ENCODE assay signal across 20 mouse cellular contexts in genomic region chr16:17795643-17796042, GRCm38 (mm10). TPM values are rescaled to one million over a fixed set of nuclear protein-coding genes. Genes with fewer than 3 reads are reported as not detected.
DNase-seq lines count a peak whose midpoint lies in the region; ATAC-seq and TF ChIP-seq lines count a peak whose summit lies in the region.
"Had no signal": no experiment of that assay in that cellular context is flagged by ENCODE, and none has a peak within 500 bp of the region (broad histone marks: within the 10 kb centered on the region; RNA-seq: fewer than 3 reads in every experiment).

No protein-coding gene starts in this region.

- H3K9me3 ChIP-seq in intestine, postnatal 0 days (ENCODE audit: control insufficient read depth), result no peaks in the 10 kb centered on the region
- no peaks in the 10 kb centered on the region for H3K9me3 ChIP-seq in intestine, embryonic 15.5 days
- no peaks in the 10 kb centered on the region for H3K9me3 ChIP-seq in embryonic facial prominence, embryonic 15.5 days (replicated peaks)
- H3K9me3 ChIP-seq in lung, embryonic 14.5 days (ENCODE audit: low read depth, low read length), result no peaks in the 10 kb centered on the region
- H3K9me3 ChIP-seq in stomach, postnatal 0 days (ENCODE audit: control insufficient read depth, low read length), result no peaks in the 10 kb centered on the region
- H3K9me3 ChIP-seq: forebrain, embryonic 12.5 days; neural tube, embryonic 15.5 days had no signal

- no peak overlapping the region for H3K9ac ChIP-seq in intestine, postnatal 0 days (ENCODE audit: low read depth, low read length)
- no peak overlapping the region for H3K9ac ChIP-seq in intestine, embryonic 15.5 days
- no peak overlapping the region for H3K9ac ChIP-seq in embryonic facial prominence, embryonic 15.5 days
- H3K9ac ChIP-seq in lung, embryonic 14.5 days, result no peak overlapping the region; the same call in 1 of the 2 replicates
- H3K9ac ChIP-seq in stomach, postnatal 0 days (ENCODE audit: low read length), result no peak overlapping the region; the same call in 1 of the 2 replicates
- H3K9ac ChIP-seq: forebrain, embryonic 12.5 days; neural tube, embryonic 15.5 days had no signal

- H3K4me3 ChIP-seq in intestine, postnatal 0 days (ENCODE audit: low read depth, low read length), result no peak overlapping the region
- H3K4me3 ChIP-seq in intestine, embryonic 15.5 days (replicated peaks), result no peak overlapping the region
- H3K4me3 ChIP-seq in embryonic facial prominence, embryonic 15.5 days (replicated peaks), result no peak overlapping the region
- H3K4me3 ChIP-seq in lung, embryonic 14.5 days (ENCODE audit: low read depth, low read length), result no peak overlapping the region
- no peak overlapping the region for H3K4me3 ChIP-seq in stomach, postnatal 0 days (ENCODE audit: low read depth, low read length)
- no peak overlapping the region for H3K4me3 ChIP-seq in thymus, adult 2 months (ENCODE audit: control insufficient read depth, insufficient read depth, low read length)
- H3K4me3 ChIP-seq: forebrain, embryonic 12.5 days; neural tube, embryonic 15.5 days had no signal

- no peak for ATAC-seq in intestine, postnatal 0 days
- no peak for ATAC-seq in intestine, embryonic 15.5 days
- no peak for ATAC-seq in embryonic facial prominence, embryonic 15.5 days (ENCODE audit: insufficient number of reproducible peaks, low FRiP score, low TSS enrichment, low read depth)
- ATAC-seq in lung, embryonic 14.5 days (ENCODE audit: insufficient read depth), result no peak
- ATAC-seq in stomach, postnatal 0 days (ENCODE audit: low FRiP score, low TSS enrichment), result peak; percentile 70
- ATAC-seq: inflammation-experienced regulatory T-cells, adult 6 months had no signal

- peaks cover 21% of the 10 kb centered on the region for H3K36me3 ChIP-seq in intestine, postnatal 0 days (ENCODE audit: control insufficient read depth, insufficient read depth)
- no peaks in the 10 kb centered on the region for H3K36me3 ChIP-seq in intestine, embryonic 15.5 days
- peaks cover 28% of the 10 kb centered on the region for H3K36me3 ChIP-seq in embryonic facial prominence, embryonic 15.5 days
- H3K36me3 ChIP-seq in lung, embryonic 14.5 days (ENCODE audit: insufficient read depth), result peaks cover 38% of the 10 kb centered on the region
- no peaks in the 10 kb centered on the region; the same call in 1 of the 2 replicates for H3K36me3 ChIP-seq in stomach, postnatal 0 days (ENCODE audit: control insufficient read depth, insufficient read depth, low read length)
- H3K36me3 ChIP-seq in thymus, adult 2 months (ENCODE audit: control insufficient read depth, insufficient read depth, low read length), result peaks cover 10% of the 10 kb centered on the region
- H3K36me3 ChIP-seq: G1E had no signal

- DNase-seq in lung, embryonic 14.5 days, result no peak
- peak; percentile 71 for DNase-seq in stomach, postnatal 0 days (ENCODE audit: low spot score)
- no peak for DNase-seq in thymus, adult 2 months
- DNase-seq in left cerebral cortex, adult 9 months (ENCODE audit: low spot score in 2 of 2), result no peak
- DNase-seq: adrenal gland, adult 8-10 months; cerebellum, adult 9-11 months had no signal

- peaks cover 34% of the 10 kb centered on the region for H3K27me3 ChIP-seq in intestine, postnatal 0 days (replicated peaks; ENCODE audit: control insufficient read depth, insufficient read depth, low read length)
- H3K27me3 ChIP-seq in intestine, embryonic 15.5 days (replicated peaks), result peaks cover 15% of the 10 kb centered on the region
- no peaks in the 10 kb centered on the region for H3K27me3 ChIP-seq in embryonic facial prominence, embryonic 15.5 days
- H3K27me3 ChIP-seq in lung, embryonic 14.5 days (ENCODE audit: insufficient read depth, low read length), result 0 out of 2 replicates have a peak, but pooled peaks cover 5% of the 10 kb centered on the region
- peaks cover 3% of the 10 kb centered on the region; the same call in 1 of the 2 replicates for H3K27me3 ChIP-seq in stomach, postnatal 0 days (ENCODE audit: control insufficient read depth, insufficient read depth, low read length)
- H3K27me3 ChIP-seq in thymus, adult 2 months (ENCODE audit: control insufficient read depth, insufficient read depth, low read length), result peaks cover 35% of the 10 kb centered on the region

- WGBS in intestine, postnatal 0 days, result 78% methylated on average over 5 of the region's 5 CpGs
- WGBS in intestine, embryonic 15.5 days, result 73% methylated on average over 5 of the region's 5 CpGs
- WGBS in embryonic facial prominence, embryonic 15.5 days, result 66% methylated on average over 5 of the region's 5 CpGs
- 57% methylated on average over 5 of the region's 5 CpGs for WGBS in lung, embryonic 14.5 days
- 67% methylated on average over 5 of the region's 5 CpGs for WGBS in stomach, postnatal 0 days
- 97% methylated on average over 5 of the region's 5 CpGs for WGBS in thymus, adult 2 months

- no peak for TF ChIP-seq POLR2A in thymus, adult 2 months (IDR thresholded peaks at IDR 0.05; ENCODE audit: control insufficient read depth, extremely low read depth, insufficient read depth, low read length, poor library complexity)

- H3K4me1 ChIP-seq in intestine, postnatal 0 days (replicated peaks; ENCODE audit: control insufficient read depth, insufficient read depth, low read length), result no peaks in the 10 kb centered on the region
- H3K4me1 ChIP-seq in intestine, embryonic 15.5 days (replicated peaks), result peaks cover 23% of the 10 kb centered on the region; the same call in 1 of the 2 replicates
- peaks cover 37% of the 10 kb centered on the region for H3K4me1 ChIP-seq in embryonic facial prominence, embryonic 15.5 days
- peaks cover 12% of the 10 kb centered on the region; the same call in 1 of the 2 replicates for H3K4me1 ChIP-seq in lung, embryonic 14.5 days (ENCODE audit: insufficient read depth)
- peaks cover 2% of the 10 kb centered on the region; the same call in 1 of the 2 replicates for H3K4me1 ChIP-seq in stomach, postnatal 0 days (replicated peaks; ENCODE audit: control insufficient read depth, insufficient read depth)
- peaks cover 7% of the 10 kb centered on the region for H3K4me1 ChIP-seq in thymus, adult 2 months (replicated peaks; ENCODE audit: control insufficient read depth, insufficient read depth, low read length)

- TF ChIP-seq CTCF in intestine, postnatal 0 days (IDR thresholded peaks at IDR 0.05; ENCODE audit: low read depth), result peak; percentile 57
- TF ChIP-seq CTCF in lung, embryonic 14.5 days (IDR thresholded peaks at IDR 0.05; ENCODE audit: low read depth), result peak; percentile 19; the same call in 1 of the 2 replicates
- TF ChIP-seq CTCF in stomach, postnatal 0 days (IDR thresholded peaks at IDR 0.05; ENCODE audit: low read depth), result peak; percentile 53
- no peak for TF ChIP-seq CTCF in thymus, adult 2 months (IDR thresholded peaks at IDR 0.05; ENCODE audit: borderline replicate concordance, control insufficient read depth, extremely low read depth, insufficient read depth, low read length, poor library complexity)

- H3K27ac ChIP-seq in intestine, postnatal 0 days (ENCODE audit: low read depth, low read length), result no peak overlapping the region
- no peak overlapping the region for H3K27ac ChIP-seq in intestine, embryonic 15.5 days
- H3K27ac ChIP-seq in embryonic facial prominence, embryonic 15.5 days (replicated peaks), result peak overlapping the region; percentile 17; the same call in 1 of the 2 replicates
- H3K27ac ChIP-seq in lung, embryonic 14.5 days (ENCODE audit: low read depth), result no peak overlapping the region
- H3K27ac ChIP-seq in stomach, postnatal 0 days (replicated peaks), result peak overlapping the region; percentile 49; the same call in 1 of the 2 replicates
- no peak overlapping the region for H3K27ac ChIP-seq in thymus, adult 2 months (ENCODE audit: control insufficient read depth, insufficient read depth, low read length)
- H3K27ac ChIP-seq: forebrain, embryonic 12.5 days; neural tube, embryonic 15.5 days had no signal

- TF ChIP-seq EP300 in stomach, postnatal 0 days (optimal IDR thresholded peaks at IDR 0.05), result no peak

- H3K4me2 ChIP-seq in intestine, postnatal 0 days (replicated peaks; ENCODE audit: low read depth), result no peak overlapping the region
- no peak overlapping the region for H3K4me2 ChIP-seq in intestine, embryonic 15.5 days (replicated peaks)
- no peak overlapping the region for H3K4me2 ChIP-seq in embryonic facial prominence, embryonic 15.5 days (replicated peaks)
- H3K4me2 ChIP-seq in lung, embryonic 14.5 days, result no peak overlapping the region; the same call in 1 of the 2 replicates
- H3K4me2 ChIP-seq in stomach, postnatal 0 days (replicated peaks; ENCODE audit: low read depth), result no peak overlapping the region
- H3K4me2 ChIP-seq: forebrain, embryonic 12.5 days; midbrain, embryonic 11.5 days had no signal

RNA-seq across cellular contexts. Expression of gene Scarf2, which starts 1.4 kb away (rescaled TPM):
- polyA plus RNA-seq in intestine, postnatal 0 days (2015; fragmentation: Nextera tagmentation; extraction: Ambion mirVana), result 6.3 and 6.9 TPM in 2 replicates
- 11.5 and 11.7 TPM in 2 replicates for polyA plus RNA-seq in intestine, embryonic 15.5 days (2015; fragmentation: Nextera tagmentation; extraction: Ambion mirVana)
- 40.7 and 43.4 TPM in 2 replicates for polyA plus RNA-seq in embryonic facial prominence, embryonic 15.5 days (2015; fragmentation: Nextera tagmentation; extraction: Ambion mirVana)
- 32.7 and 36.3 TPM in 2 replicates for polyA plus RNA-seq in lung, embryonic 14.5 days (2014; fragmentation: Nextera tagmentation; extraction: Ambion mirVana)
- polyA plus RNA-seq in stomach, postnatal 0 days (2015; fragmentation: Nextera tagmentation; extraction: Ambion mirVana), result 7.8 and 10.7 TPM in 2 replicates
- 41.0 and 41.2 TPM in 2 replicates for polyA plus RNA-seq in thymus, adult 2 months (2012; rRNA removed)
- polyA plus RNA-seq: G1E; inflammation-experienced regulatory T-cells, adult 6 months had no signal

RNA-seq across cellular contexts. Expression of gene Klhl22, which starts 36.2 kb away (rescaled TPM):
- 29.0 and 29.9 TPM in 2 replicates for polyA plus RNA-seq in intestine, postnatal 0 days (2015; fragmentation: Nextera tagmentation; extraction: Ambion mirVana)
- polyA plus RNA-seq in intestine, embryonic 15.5 days (2015; fragmentation: Nextera tagmentation; extraction: Ambion mirVana), result 52.3 and 55.6 TPM in 2 replicates
- 91.5 and 93.4 TPM in 2 replicates for polyA plus RNA-seq in embryonic facial prominence, embryonic 15.5 days (2015; fragmentation: Nextera tagmentation; extraction: Ambion mirVana)
- polyA plus RNA-seq in lung, embryonic 14.5 days (2014; fragmentation: Nextera tagmentation; extraction: Ambion mirVana), result 67.0 and 70.7 TPM in 2 replicates
- polyA plus RNA-seq in stomach, postnatal 0 days (2015; fragmentation: Nextera tagmentation; extraction: Ambion mirVana), result 32.0 and 34.0 TPM in 2 replicates
- 72.7 and 75.1 TPM in 2 replicates for polyA plus RNA-seq in thymus, adult 2 months (2012; rRNA removed)
- polyA plus RNA-seq: G1E had no signal

RNA-seq across cellular contexts. Expression of gene B830017H08Rik, which starts 37.3 kb away (rescaled TPM):
- polyA plus RNA-seq in intestine, postnatal 0 days (2015; fragmentation: Nextera tagmentation; extraction: Ambion mirVana), result not detected in 2 replicates
- polyA plus RNA-seq in intestine, embryonic 15.5 days (2015; fragmentation: Nextera tagmentation; extraction: Ambion mirVana), result not detected in 2 replicates
- 0.30 and 0.52 TPM in 2 replicates for polyA plus RNA-seq in embryonic facial prominence, embryonic 15.5 days (2015; fragmentation: Nextera tagmentation; extraction: Ambion mirVana)
- polyA plus RNA-seq in lung, embryonic 14.5 days (2014; fragmentation: Nextera tagmentation; extraction: Ambion mirVana), result 0.18 TPM in 1 of 2 replicates, not detected in the other
- not detected in 2 replicates for polyA plus RNA-seq in stomach, postnatal 0 days (2015; fragmentation: Nextera tagmentation; extraction: Ambion mirVana)
- polyA plus RNA-seq in thymus, adult 2 months (2012; rRNA removed), result not detected in 2 replicates
- polyA plus RNA-seq: C2C12; embryonic facial prominence, embryonic 11.5 days; forebrain, embryonic 12.5 days; gonadal fat pad, adult 2 months; heart, embryonic 14.5 days; inflammation-experienced regulatory T-cells, adult 6 months; liver, embryonic 16.5 days; spleen, adult 2 months had no signal

RNA-seq across cellular contexts. Expression of gene Car15, which starts 42.5 kb away (rescaled TPM):
- polyA plus RNA-seq in intestine, postnatal 0 days (2015; fragmentation: Nextera tagmentation; extraction: Ambion mirVana), result 0.39 and 0.59 TPM in 2 replicates
- polyA plus RNA-seq in intestine, embryonic 15.5 days (2015; fragmentation: Nextera tagmentation; extraction: Ambion mirVana), result 2.0 and 3.1 TPM in 2 replicates
- polyA plus RNA-seq in embryonic facial prominence, embryonic 15.5 days (2015; fragmentation: Nextera tagmentation; extraction: Ambion mirVana), result 2.8 and 3.9 TPM in 2 replicates
- polyA plus RNA-seq in lung, embryonic 14.5 days (2014; fragmentation: Nextera tagmentation; extraction: Ambion mirVana), result 2.6 and 2.7 TPM in 2 replicates
- polyA plus RNA-seq in stomach, postnatal 0 days (2015; fragmentation: Nextera tagmentation; extraction: Ambion mirVana), result 0.63 and 1.3 TPM in 2 replicates
- polyA plus RNA-seq in thymus, adult 2 months (2012; rRNA removed), result 22.4 and 27.4 TPM in 2 replicates

Comparison
In these comparisons a context has a peak if more than half of its experiments do, and no peak if none do; other contexts are left out.
1. H3K27ac ChIP-seq: peak in embryonic facial prominence, embryonic 15.5 days (single experiment) and stomach, postnatal 0 days (single experiment); none in intestine, postnatal 0 days (single experiment), intestine, embryonic 15.5 days (single experiment), lung, embryonic 14.5 days (single experiment) and thymus, adult 2 months (single experiment).